Mouse (Mus musculus): ENCODE results near the gene Spp1. TPM values are rescaled to one million over a fixed set of nuclear protein-coding genes. Genes with fewer than 3 reads are reported as not detected.

The Spp1 gene
- total RNA-seq, 2 experiments from 2014 or later: 10.1 to 12.9 TPM

GRCm38 (mm10) chr5:104406756-104407155 lies 28.2 kb upstream of the Spp1 start:
- intact Hi-C loops (cut with DNase I): no loop called here
- H3K4me3 ChIP-seq: no peak overlapping the region
- TF ChIP-seq CTCF (IDR thresholded peaks at IDR 0.05): no peak
- no peak for DNase-seq (ENCODE audit: extremely low spot score in 1 of 2, low spot score in 2 of 2)
- H3K27ac ChIP-seq: no peak overlapping the region

- no peak for DNase-seq (ENCODE audit: extremely low spot score in 1 of 2, low spot score in 2 of 2)
- no peak for TF ChIP-seq CTCF (IDR thresholded peaks at IDR 0.05)
- H3K27ac ChIP-seq: no peak overlapping the region
- intact Hi-C loops (cut with DNase I): no loop called here
- H3K4me3 ChIP-seq: no peak overlapping the region
These were observed 27.2 kb upstream of the Spp1 start for GRCm38 (mm10) chr5:104407541-104408231.

DNA sequence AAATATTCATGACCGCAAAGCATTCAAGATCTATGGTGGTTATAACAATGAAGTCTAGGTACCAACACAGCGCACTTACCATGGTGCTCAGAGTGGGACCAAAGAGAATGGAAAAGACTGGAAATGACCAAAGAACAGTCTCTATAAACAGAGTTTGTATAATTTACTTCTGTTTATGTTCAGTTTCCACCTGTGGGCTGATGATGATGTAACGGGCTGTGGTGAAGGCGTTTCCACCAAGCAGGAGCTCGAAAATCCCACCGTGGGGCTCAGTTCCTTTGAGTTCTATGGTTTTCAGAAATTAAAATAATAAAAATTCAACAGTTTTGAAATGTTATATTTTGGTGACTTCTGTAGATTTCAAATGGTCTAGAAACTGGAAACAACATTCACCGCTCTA lies 26.4 kb upstream of the Spp1 start:
- intact Hi-C loops (cut with DNase I): no loop called here
- TF ChIP-seq CTCF (IDR thresholded peaks at IDR 0.05): no peak
- Histone ChIP-seq H3K4me3 (no peak overlapping the region), H3K27ac (no peak overlapping the region)
- no peak for DNase-seq (ENCODE audit: extremely low spot score in 1 of 2, low spot score in 2 of 2)

- H3K27ac ChIP-seq: no peak overlapping the region
- H3K4me3 ChIP-seq: no peak overlapping the region
- intact Hi-C loops (cut with DNase I): no loop called here
- DNase-seq (ENCODE audit: extremely low spot score in 1 of 2, low spot score in 2 of 2): no peak
- TF ChIP-seq CTCF (IDR thresholded peaks at IDR 0.05): no peak
These were observed 18.9 kb upstream of the Spp1 start for GRCm38 (mm10) chr5:104415999-104416398.

DNA sequence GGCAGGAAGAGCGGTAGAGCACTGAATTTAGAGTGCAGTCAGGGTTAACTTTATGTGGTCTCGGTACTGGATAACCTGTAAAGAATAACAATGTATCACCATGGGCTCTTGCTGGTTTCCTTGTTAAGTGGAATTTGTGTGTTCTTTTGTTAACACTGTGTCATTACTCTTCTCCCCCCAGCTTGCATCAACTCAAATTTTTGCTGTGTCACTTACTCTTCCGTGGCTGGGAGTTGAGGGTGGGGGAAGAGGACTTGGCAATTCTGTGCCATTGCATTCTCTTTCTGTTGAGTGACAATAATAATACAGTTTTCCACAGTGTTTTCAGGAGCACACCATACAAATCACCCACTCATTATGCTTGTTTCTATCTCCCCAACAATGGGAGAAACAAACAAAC lies 17.9 kb upstream of the Spp1 start:
- H3K27ac ChIP-seq: no peak overlapping the region
- H3K4me3 ChIP-seq: no peak overlapping the region
- DNase-seq (ENCODE audit: extremely low spot score in 1 of 2, low spot score in 2 of 2): no peak
- no peak for TF ChIP-seq CTCF (IDR thresholded peaks at IDR 0.05)
- intact Hi-C loops (cut with DNase I): no loop called here

- Histone ChIP-seq H3K27ac (no peak overlapping the region), H3K4me3 (no peak overlapping the region)
- DNase-seq (ENCODE audit: extremely low spot score in 1 of 2, low spot score in 2 of 2): no peak
- intact Hi-C loops (cut with DNase I): no loop called here
- no peak for TF ChIP-seq CTCF (IDR thresholded peaks at IDR 0.05)
These were observed 17.2 kb upstream of the Spp1 start for GRCm38 (mm10) chr5:104417721-104418120.

DNA sequence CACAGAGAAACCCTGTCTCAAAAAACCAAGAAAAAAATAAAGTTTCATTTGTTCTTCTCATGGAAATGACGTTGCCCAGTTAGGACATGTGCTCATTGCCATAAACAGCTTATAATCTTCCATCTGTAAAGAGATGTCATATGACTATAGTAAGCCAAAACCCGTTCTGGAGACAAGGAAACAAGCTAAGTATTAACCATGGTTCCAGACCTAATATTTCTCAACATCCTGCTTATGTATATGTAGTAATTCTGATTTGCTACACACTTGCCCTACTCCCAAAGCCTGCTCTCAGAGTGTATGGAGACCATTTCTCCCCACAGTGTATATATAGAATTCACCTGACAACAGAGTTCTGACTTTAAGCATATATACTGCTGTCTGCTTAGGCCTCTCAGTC lies 12.9 kb upstream of the Spp1 start:
- intact Hi-C loops (cut with DNase I): no loop called here
- no peak for TF ChIP-seq CTCF (IDR thresholded peaks at IDR 0.05)
- no peak overlapping the region for H3K27ac ChIP-seq
- no peak for DNase-seq (ENCODE audit: extremely low spot score in 1 of 2, low spot score in 2 of 2)
- no peak overlapping the region for H3K4me3 ChIP-seq

DNA sequence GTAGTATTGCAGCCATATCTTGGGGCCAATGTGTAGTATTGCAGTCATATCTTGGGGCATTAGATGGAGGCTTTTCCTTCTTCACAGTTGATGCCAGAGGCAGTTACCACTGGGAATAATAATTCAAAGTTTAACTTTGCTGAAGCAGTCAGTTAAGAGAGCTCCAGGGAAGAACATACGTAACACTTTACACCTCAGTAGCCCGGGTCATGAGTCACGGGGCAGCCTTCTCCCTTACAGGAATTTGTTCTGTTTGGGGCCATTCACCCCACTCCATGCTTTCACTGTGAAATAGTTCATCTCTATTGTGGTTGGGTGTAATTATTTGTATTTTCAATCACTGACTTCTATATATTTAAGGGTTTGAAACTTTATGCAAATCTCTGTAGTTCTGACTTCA lies 11.1 kb upstream of the Spp1 start:
- no peak for DNase-seq (ENCODE audit: extremely low spot score in 1 of 2, low spot score in 2 of 2)
- H3K4me3 ChIP-seq: no peak overlapping the region
- TF ChIP-seq CTCF (IDR thresholded peaks at IDR 0.05): no peak
- H3K27ac ChIP-seq: no peak overlapping the region
- intact Hi-C loops (cut with DNase I): no loop called here

DNA sequence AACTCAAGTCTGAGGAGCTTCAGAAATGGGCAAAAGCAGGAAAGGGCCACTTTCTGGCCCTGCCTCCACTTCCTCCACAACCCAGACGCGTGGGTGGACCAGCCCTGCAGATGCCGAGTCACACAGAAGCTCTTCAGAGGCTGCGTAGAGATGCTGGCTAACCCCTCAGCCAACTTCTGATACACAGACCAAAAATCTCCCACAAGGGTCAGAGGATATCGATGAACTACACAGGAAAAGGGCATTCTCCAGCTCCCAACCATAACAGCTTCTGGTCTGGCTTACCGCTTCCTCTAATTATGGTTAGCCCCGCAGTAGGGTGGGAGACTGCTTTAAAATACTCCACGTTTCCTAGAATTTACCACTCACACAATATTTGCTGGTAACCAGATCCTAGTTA lies 9.0 kb upstream of the Spp1 start:
- TF ChIP-seq CTCF (IDR thresholded peaks at IDR 0.05): no peak
- H3K27ac ChIP-seq: no peak overlapping the region
- intact Hi-C loops (cut with DNase I): no loop called here
- DNase-seq (ENCODE audit: extremely low spot score in 1 of 2, low spot score in 2 of 2): no peak
- no peak overlapping the region for H3K4me3 ChIP-seq

DNA sequence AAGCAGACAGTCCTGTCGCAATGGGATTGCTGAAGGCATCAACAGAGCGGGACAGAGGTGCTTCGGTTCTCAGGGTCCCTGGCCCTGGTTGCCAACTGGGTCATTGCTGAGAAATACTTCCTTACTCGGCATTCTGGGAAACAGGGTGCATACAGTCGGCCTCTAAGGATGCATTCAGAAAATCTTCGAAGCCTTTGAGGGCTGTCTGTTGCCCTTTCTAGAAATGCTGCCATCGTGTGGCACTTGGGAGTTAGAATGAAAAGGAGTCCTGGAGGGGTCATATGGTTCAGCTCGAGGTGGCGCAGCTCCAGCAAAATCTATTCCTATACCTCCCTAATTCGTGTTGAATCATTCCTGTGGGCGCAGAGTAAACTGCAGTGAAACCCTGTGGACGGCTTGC lies 2.0 kb upstream of the Spp1 start:
- Histone ChIP-seq H3K4me3 (no peak overlapping the region), H3K27ac (no peak overlapping the region)
- DNase-seq (ENCODE audit: extremely low spot score in 1 of 2, low spot score in 2 of 2): peak; percentile 16 to 18
- intact Hi-C loops (cut with DNase I): loop anchor here (1.0 to 5.0 kb wide), 2 partner anchors 90 to 216 kb away; no protein-coding TSS in a partner anchor
- TF ChIP-seq CTCF (IDR thresholded peaks at IDR 0.05): peak; percentile 55

DNA sequence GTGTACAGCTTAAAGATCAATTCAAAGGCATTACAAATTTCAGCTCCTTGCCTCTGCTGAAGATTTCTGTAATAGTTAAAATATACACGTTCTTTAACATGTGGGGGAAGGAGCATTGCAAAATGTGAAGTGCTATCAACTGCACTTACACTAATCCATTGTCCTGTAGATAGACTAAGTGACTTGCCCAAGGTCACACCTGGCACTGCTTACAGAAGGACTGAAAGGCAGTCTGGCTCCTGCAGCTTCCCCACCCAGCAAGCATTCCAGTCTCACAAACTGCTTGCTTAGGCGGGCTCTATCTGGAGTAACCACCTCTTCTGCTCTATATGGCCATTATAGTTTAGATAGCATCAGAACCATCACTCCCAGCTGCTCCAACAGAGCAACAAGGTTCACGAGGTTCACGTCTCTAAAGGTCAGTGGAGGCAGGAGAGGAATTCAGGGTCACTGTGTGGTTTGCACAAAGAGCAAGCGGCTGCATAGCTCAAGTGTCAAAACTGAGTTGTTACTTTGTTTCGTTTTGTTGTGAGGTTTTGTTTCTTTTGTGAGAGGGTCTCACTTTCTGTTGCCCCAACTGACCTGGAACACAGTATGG lies 851 bp upstream of the Spp1 start:
- no peak for TF ChIP-seq CTCF (IDR thresholded peaks at IDR 0.05)
- DNase-seq (ENCODE audit: extremely low spot score in 1 of 2, low spot score in 2 of 2): no peak
- Histone ChIP-seq H3K27ac (no peak overlapping the region), H3K4me3 (no peak overlapping the region)
- intact Hi-C loops (cut with DNase I): loop anchor here (1.0 to 5.0 kb wide), 2 partner anchors 91 to 217 kb away; no protein-coding TSS in a partner anchor

DNA sequence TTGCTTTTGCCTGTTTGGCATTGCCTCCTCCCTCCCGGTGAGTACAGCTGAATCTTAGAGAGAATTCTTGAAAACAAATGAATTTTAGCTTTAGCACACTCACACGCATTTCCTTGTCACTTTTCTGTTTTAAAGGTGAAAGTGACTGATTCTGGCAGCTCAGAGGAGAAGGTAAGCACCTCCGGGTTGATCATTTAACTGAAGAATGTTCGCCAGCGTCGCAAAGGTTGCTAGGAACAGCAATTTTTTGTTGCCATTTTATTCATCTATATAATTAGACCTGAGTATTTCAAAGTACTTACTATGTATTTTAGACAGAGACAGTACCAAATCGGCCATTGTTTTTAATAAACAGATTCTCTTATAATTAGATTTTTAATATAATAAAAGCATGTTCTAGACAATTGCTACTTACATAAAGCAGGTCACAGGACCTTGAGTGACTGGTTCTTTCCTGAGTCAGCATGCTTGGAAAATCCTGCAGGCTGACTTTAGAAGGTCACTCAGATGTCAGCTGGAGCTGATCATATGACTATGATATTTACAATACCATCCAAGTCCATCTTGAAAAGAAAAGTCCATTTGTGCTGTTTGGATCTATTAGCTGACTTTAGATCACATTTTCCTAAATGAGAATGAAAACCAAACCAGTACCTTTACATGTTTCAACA lies 1.6 kb downstream of the Spp1 start:
- intact Hi-C loops (cut with DNase I): no loop called here
- Histone ChIP-seq H3K4me3 (no peak overlapping the region), H3K27ac (no peak overlapping the region)
- no peak for DNase-seq (ENCODE audit: extremely low spot score in 1 of 2, low spot score in 2 of 2)
- TF ChIP-seq CTCF (IDR thresholded peaks at IDR 0.05): no peak

Data from left cerebral cortex, adult 2 months (tissue).